ENCODE assay signal across 11 mouse cellular contexts in the genomic region with DNA sequence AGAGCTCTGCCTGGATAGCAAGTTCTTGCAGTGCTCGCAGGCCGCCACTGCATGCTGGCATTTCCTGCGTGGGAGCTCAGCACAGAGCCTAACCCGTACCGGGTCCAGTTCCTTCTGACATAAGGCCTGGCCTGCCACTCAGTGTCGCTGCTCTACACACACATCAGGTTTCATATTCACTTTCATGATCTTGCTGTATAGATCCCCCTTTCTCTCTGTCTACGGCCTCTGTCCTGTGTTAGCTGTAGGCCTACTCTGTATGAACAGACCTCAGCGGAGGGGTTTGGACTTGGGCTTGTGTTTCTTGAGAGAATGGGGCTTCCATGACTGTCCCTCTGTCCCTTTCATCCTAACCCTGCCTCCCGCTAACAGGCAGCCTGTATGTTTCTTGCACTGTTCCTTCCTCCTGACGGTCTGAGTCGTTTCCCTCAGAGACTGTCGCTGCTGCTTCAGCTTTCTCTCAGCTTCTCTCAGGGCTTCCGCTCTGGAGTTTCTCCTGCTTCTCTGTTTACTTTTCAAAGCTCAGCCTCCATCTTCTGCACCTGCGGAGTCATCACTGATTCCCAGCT.
A peak's percentile ranks its signal among the peaks of the same experiment; 100 is the strongest.
DNase-seq lines count a peak whose midpoint lies in the region; ATAC-seq and TF ChIP-seq lines count a peak whose summit lies in the region.
"Had no signal": no experiment of that assay in that cellular context is flagged by ENCODE, and none has a peak within 500 bp of the region (broad histone marks: within the 10 kb centered on the region; RNA-seq: fewer than 3 reads in every experiment).

No protein-coding gene starts in this region.

- H3K9ac ChIP-seq in forebrain, embryonic 11.5 days (ENCODE audit: low read length), result no peak overlapping the region
- H3K9ac ChIP-seq in forebrain, embryonic 15.5 days (replicated peaks), result no peak overlapping the region
- no peak overlapping the region for H3K9ac ChIP-seq in stomach, postnatal 0 days (ENCODE audit: low read length)
- no peak overlapping the region for H3K9ac ChIP-seq in hindbrain, embryonic 13.5 days
- H3K9ac ChIP-seq: embryonic facial prominence, embryonic 13.5 days; midbrain, embryonic 12.5 days had no signal

- no peaks in the 10 kb centered on the region for H3K79me2 ChIP-seq in macrophage (ENCODE audit: inconsistent target)

- H3K4me3 ChIP-seq in forebrain, embryonic 11.5 days (ENCODE audit: low read depth, low read length), result no peak overlapping the region
- H3K4me3 ChIP-seq in forebrain, embryonic 15.5 days, result no peak overlapping the region
- H3K4me3 ChIP-seq in macrophage (ENCODE audit: inconsistent target), result peak overlapping the region; percentile 4; the same call in 1 of the 2 replicates
- no peak overlapping the region for H3K4me3 ChIP-seq in stomach, postnatal 0 days (ENCODE audit: low read depth, low read length)
- no peak overlapping the region for H3K4me3 ChIP-seq in hindbrain, embryonic 13.5 days
- H3K4me3 ChIP-seq: embryonic facial prominence, embryonic 13.5 days; layer of hippocampus, adult 2 months; midbrain, embryonic 12.5 days had no signal

- no peaks in the 10 kb centered on the region; the same call in 1 of the 2 replicates for H3K36me3 ChIP-seq in forebrain, embryonic 11.5 days (ENCODE audit: control insufficient read depth, insufficient read depth, low read length)
- peaks cover 7% of the 10 kb centered on the region; the same call in 1 of the 2 replicates for H3K36me3 ChIP-seq in forebrain, embryonic 15.5 days
- no peaks in the 10 kb centered on the region for H3K36me3 ChIP-seq in macrophage (ENCODE audit: inconsistent target)
- no peaks in the 10 kb centered on the region for H3K36me3 ChIP-seq in stomach, postnatal 0 days (ENCODE audit: control insufficient read depth, insufficient read depth, low read length)
- H3K36me3 ChIP-seq in hindbrain, embryonic 13.5 days, result peaks cover 22% of the 10 kb centered on the region
- H3K36me3 ChIP-seq: embryonic facial prominence, embryonic 13.5 days had no signal

- no peak for TF ChIP-seq EP300 in stomach, postnatal 0 days (optimal IDR thresholded peaks at IDR 0.05)

- H3K4me2 ChIP-seq in forebrain, embryonic 11.5 days (ENCODE audit: low read depth, low read length, severe bottlenecking), result no peak overlapping the region
- no peak overlapping the region for H3K4me2 ChIP-seq in forebrain, embryonic 15.5 days (replicated peaks)
- no peak overlapping the region for H3K4me2 ChIP-seq in stomach, postnatal 0 days (replicated peaks; ENCODE audit: low read depth)
- H3K4me2 ChIP-seq in hindbrain, embryonic 13.5 days, result no peak overlapping the region
- H3K4me2 ChIP-seq: embryonic facial prominence, embryonic 13.5 days; midbrain, embryonic 12.5 days had no signal

- H3K9me3 ChIP-seq in forebrain, embryonic 11.5 days (ENCODE audit: control insufficient read depth, low read length), result no peaks in the 10 kb centered on the region
- no peaks in the 10 kb centered on the region for H3K9me3 ChIP-seq in forebrain, embryonic 15.5 days
- no peaks in the 10 kb centered on the region for H3K9me3 ChIP-seq in stomach, postnatal 0 days (ENCODE audit: control insufficient read depth, low read length)
- no peaks in the 10 kb centered on the region for H3K9me3 ChIP-seq in hindbrain, embryonic 13.5 days
- H3K9me3 ChIP-seq: embryonic facial prominence, embryonic 13.5 days; midbrain, embryonic 12.5 days had no signal

- H3K27me3 ChIP-seq in forebrain, embryonic 11.5 days (ENCODE audit: control insufficient read depth, insufficient read depth, low read length), result no peaks in the 10 kb centered on the region
- H3K27me3 ChIP-seq in forebrain, embryonic 15.5 days, result no peaks in the 10 kb centered on the region
- H3K27me3 ChIP-seq in stomach, postnatal 0 days (ENCODE audit: control insufficient read depth, insufficient read depth, low read length), result no peaks in the 10 kb centered on the region
- H3K27me3 ChIP-seq in hindbrain, embryonic 13.5 days, result 0 out of 2 replicates have a peak, but pooled peaks cover 10% of the 10 kb centered on the region
- H3K27me3 ChIP-seq: embryonic facial prominence, embryonic 13.5 days had no signal

- H3K4me1 ChIP-seq in forebrain, embryonic 11.5 days (replicated peaks; ENCODE audit: control insufficient read depth, insufficient read depth, low read length), result no peaks in the 10 kb centered on the region
- peaks cover 2% of the 10 kb centered on the region; the same call in 1 of the 2 replicates for H3K4me1 ChIP-seq in forebrain, embryonic 15.5 days
- H3K4me1 ChIP-seq in stomach, postnatal 0 days (replicated peaks; ENCODE audit: control insufficient read depth, insufficient read depth), result no peaks in the 10 kb centered on the region
- peaks cover 2% of the 10 kb centered on the region; the same call in 1 of the 2 replicates for H3K4me1 ChIP-seq in hindbrain, embryonic 13.5 days (replicated peaks)
- H3K4me1 ChIP-seq: embryonic facial prominence, embryonic 13.5 days; midbrain, embryonic 12.5 days had no signal

- DNase-seq in forebrain, embryonic 11.5 days (ENCODE audit: low spot score), result peak; percentile 45
- no peak for DNase-seq in stomach, postnatal 0 days (ENCODE audit: low spot score)
- DNase-seq in layer of hippocampus, postnatal 25 days (ENCODE audit: extremely low spot score in 1 of 2, low spot score in 1 of 2), result no peak
- DNase-seq in frontal cortex, postnatal 25 days (ENCODE audit: low spot score in 2 of 2), result no peak

- no peak for TF ChIP-seq CTCF in stomach, postnatal 0 days (IDR thresholded peaks at IDR 0.05; ENCODE audit: low read depth)

- 77% methylated on average over 14 of the region's 14 CpGs for WGBS in forebrain, embryonic 11.5 days
- WGBS in forebrain, embryonic 15.5 days, result 79% methylated on average over 14 of the region's 14 CpGs
- 5% methylated on average over 14 of the region's 14 CpGs for WGBS in macrophage (ENCODE audit: missing documents)
- WGBS in stomach, postnatal 0 days, result 62% methylated on average over 14 of the region's 14 CpGs
- 73% methylated on average over 14 of the region's 14 CpGs for WGBS in hindbrain, embryonic 13.5 days

- no peak overlapping the region for H3K27ac ChIP-seq in forebrain, embryonic 11.5 days (ENCODE audit: low read depth, low read length)
- H3K27ac ChIP-seq in forebrain, embryonic 15.5 days (replicated peaks), result no peak overlapping the region
- peak overlapping the region; percentile 64 for H3K27ac ChIP-seq in macrophage
- 0 out of 2 replicates have a peak overlapping the region, but pooled peaks have one; percentile 4 for H3K27ac ChIP-seq in stomach, postnatal 0 days (replicated peaks)
- no peak overlapping the region for H3K27ac ChIP-seq in hindbrain, embryonic 13.5 days
- H3K27ac ChIP-seq: embryonic facial prominence, embryonic 13.5 days; layer of hippocampus, adult 2 months; midbrain, embryonic 12.5 days had no signal

- no peak for ATAC-seq in forebrain, embryonic 11.5 days (replicated peaks; ENCODE audit: low FRiP score)
- ATAC-seq in forebrain, embryonic 15.5 days (replicated peaks), result no peak
- ATAC-seq in granulocyte monocyte progenitor cell, adult 5-6 weeks (replicated peaks; ENCODE audit: poor library complexity, severe bottlenecking), result peak; percentile 84
- ATAC-seq in stomach, postnatal 0 days (ENCODE audit: low FRiP score, low TSS enrichment), result no peak
- ATAC-seq in hindbrain, embryonic 13.5 days (ENCODE audit: low FRiP score), result no peak

Comparison
In these comparisons a context has a peak if more than half of its experiments do, and no peak if none do; other contexts are left out.
1. H3K27ac ChIP-seq: peak in macrophage (single experiment) and stomach, postnatal 0 days (single experiment); none in forebrain, embryonic 11.5 days (single experiment), forebrain, embryonic 15.5 days (single experiment) and hindbrain, embryonic 13.5 days (single experiment).